8 mouse cellular contexts compared by ENCODE assay signal in the genomic region with DNA sequence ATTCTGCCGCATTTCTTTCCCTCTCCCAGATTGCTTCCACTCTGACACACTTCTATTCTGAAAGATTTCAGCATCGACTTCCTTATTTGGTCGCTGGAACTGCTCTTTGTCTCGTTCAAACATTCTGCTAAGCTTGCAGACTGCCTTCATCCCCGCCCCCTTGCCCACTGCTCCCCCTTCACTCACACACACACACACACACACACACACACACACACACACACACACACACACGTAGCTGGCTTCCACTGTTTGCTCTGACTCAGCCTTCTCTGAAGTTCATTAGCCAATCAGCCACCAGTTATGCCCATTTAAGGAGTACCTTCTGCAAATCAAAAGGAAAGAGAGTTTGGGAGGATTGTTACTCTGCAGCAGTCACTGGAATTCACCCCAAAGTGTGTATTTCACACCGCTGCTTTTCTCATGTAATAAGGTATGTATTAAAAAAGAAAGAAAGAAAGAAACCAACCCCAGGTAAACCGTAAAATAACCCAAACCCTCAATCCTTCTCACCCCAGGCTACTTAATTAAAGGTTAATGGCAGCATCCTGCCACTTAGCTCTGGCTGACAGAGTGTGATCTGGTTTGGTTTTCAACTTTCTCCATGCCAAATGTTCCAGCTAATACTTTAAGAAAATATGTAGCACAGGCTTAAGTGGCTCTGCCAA.
DNase-seq lines count a peak whose midpoint lies in the region; ATAC-seq and TF ChIP-seq lines count a peak whose summit lies in the region.

No protein-coding gene starts in this region.

- 19% methylated on average over 7 of the region's 8 CpGs for WGBS in hindbrain, embryonic 12.5 days
- 11% methylated on average over 8 of the region's 8 CpGs for WGBS in lung, embryonic 14.5 days
- WGBS in neural tube, embryonic 15.5 days: 8% methylated on average over 8 of the region's 8 CpGs

- H3K9ac ChIP-seq in hindbrain, embryonic 12.5 days: no peak overlapping the region
- no peak overlapping the region for H3K9ac ChIP-seq in lung, embryonic 14.5 days
- H3K9ac ChIP-seq in neural tube, embryonic 15.5 days (replicated peaks): no peak overlapping the region

- DNase-seq in brain, adult 2 months (ENCODE audit: low read depth, low spot score): peak; percentile 75
- peak; percentile 10 to 31 for DNase-seq in frontal cortex, postnatal 25 days (ENCODE audit: low spot score in 2 of 2)
- peak; percentile 26 for DNase-seq in layer of hippocampus, adult 9-10 months (ENCODE audit: low spot score)
- DNase-seq in lung, embryonic 14.5 days: peak; percentile 89
- peak; percentile 46 for DNase-seq in urinary bladder, postnatal 10 days (ENCODE audit: low spot score)

- ATAC-seq in CD4-positive, CD25-positive, alpha-beta regulatory T cell, adult 4 months: peak; percentile 93
- peak; percentile 78 for ATAC-seq in hindbrain, embryonic 12.5 days (ENCODE audit: low FRiP score)
- peak; percentile 92 for ATAC-seq in lung, embryonic 14.5 days (ENCODE audit: insufficient read depth)
- ATAC-seq in neural tube, embryonic 15.5 days (ENCODE audit: low FRiP score): peak; percentile 74

- no peaks in the 10 kb centered on the region for H3K4me1 ChIP-seq in hindbrain, embryonic 12.5 days
- peaks cover 13% of the 10 kb centered on the region; the same call in 1 of the 2 replicates for H3K4me1 ChIP-seq in lung, embryonic 14.5 days (ENCODE audit: insufficient read depth)
- peaks cover 11% of the 10 kb centered on the region for H3K4me1 ChIP-seq in neural tube, embryonic 15.5 days

- no peak overlapping the region for H3K4me3 ChIP-seq in hindbrain, embryonic 12.5 days
- H3K4me3 ChIP-seq in lung, embryonic 14.5 days (ENCODE audit: low read depth, low read length): no peak overlapping the region
- no peak overlapping the region for H3K4me3 ChIP-seq in neural tube, embryonic 15.5 days (replicated peaks)

- H3K27ac ChIP-seq in hindbrain, embryonic 12.5 days: peak overlapping the region; percentile 57; the same call in 1 of the 2 replicates
- H3K27ac ChIP-seq in lung, embryonic 14.5 days (ENCODE audit: low read depth): peak overlapping the region; percentile 97
- H3K27ac ChIP-seq in neural tube, embryonic 15.5 days (replicated peaks): peak overlapping the region; percentile 63

- no peak for TF ChIP-seq CTCF in lung, embryonic 14.5 days (IDR thresholded peaks at IDR 0.05; ENCODE audit: low read depth)

- H3K9me3 ChIP-seq in hindbrain, embryonic 12.5 days (replicated peaks): no peaks in the 10 kb centered on the region
- H3K9me3 ChIP-seq in lung, embryonic 14.5 days (ENCODE audit: low read depth, low read length): no peaks in the 10 kb centered on the region
- no peaks in the 10 kb centered on the region for H3K9me3 ChIP-seq in neural tube, embryonic 15.5 days (replicated peaks)

- no peaks in the 10 kb centered on the region for H3K36me3 ChIP-seq in hindbrain, embryonic 12.5 days
- no peaks in the 10 kb centered on the region for H3K36me3 ChIP-seq in lung, embryonic 14.5 days (ENCODE audit: insufficient read depth)
- H3K36me3 ChIP-seq in neural tube, embryonic 15.5 days: no peaks in the 10 kb centered on the region

- no peaks in the 10 kb centered on the region for H3K27me3 ChIP-seq in hindbrain, embryonic 12.5 days
- H3K27me3 ChIP-seq in lung, embryonic 14.5 days (ENCODE audit: insufficient read depth, low read length): no peaks in the 10 kb centered on the region
- no peaks in the 10 kb centered on the region for H3K27me3 ChIP-seq in neural tube, embryonic 15.5 days (replicated peaks)

- H3K4me2 ChIP-seq in hindbrain, embryonic 12.5 days (replicated peaks): peak overlapping the region; percentile 27; the same call in 1 of the 2 replicates
- peak overlapping the region; percentile 45 for H3K4me2 ChIP-seq in lung, embryonic 14.5 days
- H3K4me2 ChIP-seq in neural tube, embryonic 15.5 days: peak overlapping the region; percentile 42

Comparison
In these comparisons a context has a peak if more than half of its experiments do, and no peak if none do; other contexts are left out.
1. DNase-seq: peak in every context shown above with its lines; median percentile 89 in lung, embryonic 14.5 days; 75 in brain, adult 2 months; 46 in urinary bladder, postnatal 10 days; 26 in layer of hippocampus, adult 9-10 months; 20 in frontal cortex, postnatal 25 days.